Mouse (Mus musculus): Measurements from ENCODE around the gene Rras2. TPM values are rescaled to one million over a fixed set of nuclear protein-coding genes. Genes with fewer than 3 reads are reported as not detected.

Rras2 gene
- polyA plus RNA-seq, 1 experiment from 2014 or later = 8.1 TPM

- no peak overlapping the region for H3K27ac ChIP-seq (ENCODE audit: low read depth)
- H3K36me3 ChIP-seq (replicated peaks; ENCODE audit: insufficient read depth, low read length) = no peaks in the 10 kb centered on the region
- DNase-seq (no peak), ATAC-seq (no peak)
- H3K9ac ChIP-seq (replicated peaks) = no peak overlapping the region
- H3K4me2 ChIP-seq (ENCODE audit: low read depth, low read length) = no peak overlapping the region
- WGBS (ENCODE audit: insufficient replicate concordance) = 60% methylated on average over 5 of the region's 5 CpGs
- H3K4me1 ChIP-seq (ENCODE audit: insufficient read depth) = no peaks in the 10 kb centered on the region
- H3K4me3 ChIP-seq (ENCODE audit: low read depth, low read length) = no peak overlapping the region
- no peaks in the 10 kb centered on the region for H3K9me3 ChIP-seq (ENCODE audit: low read length)
- no peaks in the 10 kb centered on the region for H3K27me3 ChIP-seq (ENCODE audit: insufficient read depth, low read length)
- no peak for TF ChIP-seq EP300 (IDR thresholded peaks at IDR 0.05; ENCODE audit: low read depth)
- no peak for TF ChIP-seq CTCF (IDR thresholded peaks at IDR 0.05; ENCODE audit: low read depth)
Measured at GRCm38 (mm10) chr7:114005499-114005898, 112.1 kb downstream of the Rras2 start.

- WGBS (ENCODE audit: insufficient replicate concordance) = 28% methylated on average over 5 of the region's 5 CpGs
Measured at GRCm38 (mm10) chr7:114004171-114004570, 113.4 kb downstream of the Rras2 start.

GRCm38 (mm10) chr7:113997675-113998354 lies 119.8 kb downstream of the Rras2 start:
- WGBS (ENCODE audit: insufficient replicate concordance) = 59% methylated on average over 7 of the region's 7 CpGs
- Histone ChIP-seq H3K27me3 (ENCODE audit: insufficient read depth, low read length) (no peaks in the 10 kb centered on the region), H3K4me3 (ENCODE audit: low read depth, low read length) (no peak overlapping the region), H3K4me2 (ENCODE audit: low read depth, low read length) (no peak overlapping the region), H3K27ac (ENCODE audit: low read depth) (no peak overlapping the region), H3K9me3 (ENCODE audit: low read length) (no peaks in the 10 kb centered on the region), H3K9ac (replicated peaks) (no peak overlapping the region), H3K4me1 (ENCODE audit: insufficient read depth) (no peaks in the 10 kb centered on the region), H3K36me3 (replicated peaks; ENCODE audit: insufficient read depth, low read length) (no peaks in the 10 kb centered on the region)
- TF ChIP-seq CTCF (IDR thresholded peaks at IDR 0.05; ENCODE audit: low read depth) = no peak
- TF ChIP-seq EP300 (IDR thresholded peaks at IDR 0.05; ENCODE audit: low read depth) = no peak
- DNase-seq (no peak), ATAC-seq (peak; percentile 79)

More at GRCm38 (mm10) chr7:114004171-114004570, 113.4 kb downstream of the Rras2 start:
- Histone ChIP-seq H3K36me3 (replicated peaks; ENCODE audit: insufficient read depth, low read length) (no peaks in the 10 kb centered on the region), H3K9ac (replicated peaks) (no peak overlapping the region), H3K4me2 (ENCODE audit: low read depth, low read length) (no peak overlapping the region), H3K9me3 (ENCODE audit: low read length) (no peaks in the 10 kb centered on the region), H3K27me3 (ENCODE audit: insufficient read depth, low read length) (no peaks in the 10 kb centered on the region), H3K4me3 (ENCODE audit: low read depth, low read length) (no peak overlapping the region), H3K27ac (ENCODE audit: low read depth) (no peak overlapping the region), H3K4me1 (ENCODE audit: insufficient read depth) (no peaks in the 10 kb centered on the region)
- no peak for DNase-seq
- ATAC-seq = no peak
- TF ChIP-seq CTCF (IDR thresholded peaks at IDR 0.05; ENCODE audit: low read depth) (no peak), EP300 (IDR thresholded peaks at IDR 0.05; ENCODE audit: low read depth) (no peak)

Other genes with a start within 250 kb of the Rras2 start
- gene Copb1, start 136.9 kb upstream of the Rras2 start, polyA plus RNA-seq (2015; fragmentation: Nextera tagmentation; extraction: Ambion mirVana) = 51.4 and 53.2 TPM in 2 replicates
- gene Psma1, start 158.3 kb upstream of the Rras2 start, polyA plus RNA-seq (2015; fragmentation: Nextera tagmentation; extraction: Ambion mirVana) = 163 and 170 TPM in 2 replicates

Measured in liver, postnatal 0 days (tissue).